ENCODE assay signal across 8 mouse cellular contexts in genomic region chr9:19621843-19622822, GRCm38 (mm10). TPM values are rescaled to one million over a fixed set of nuclear protein-coding genes. Genes with fewer than 3 reads are reported as not detected.
DNase-seq lines count a peak whose midpoint lies in the region; ATAC-seq lines count a peak whose summit lies in the region.

TSS of gene Zfp317 (plus strand) at chr9:19622102.

- no peaks in the 10 kb centered on the region for H3K27me3 ChIP-seq in hindbrain, embryonic 11.5 days (ENCODE audit: control insufficient read depth, insufficient read depth, low read length)

- ATAC-seq in hindbrain, embryonic 11.5 days (ENCODE audit: low FRiP score) = peak; percentile 97

- peak; percentile 99 for DNase-seq in Muller cell, postnatal 12 days (ENCODE audit: inconsistent ontology term)
- DNase-seq in cerebellum, adult 9-11 months = peak; percentile 95
- peak; percentile 98 for DNase-seq in frontal cortex, adult 2 months (ENCODE audit: extremely low spot score in 1 of 2, low spot score in 1 of 2)
- peak; percentile 91 for DNase-seq in hindbrain, embryonic 11.5 days (ENCODE audit: low spot score)
- DNase-seq in layer of hippocampus, postnatal 10 days (ENCODE audit: low spot score in 2 of 2) = peak; percentile 82 to 85
- peak; percentile 96 for DNase-seq in lung, postnatal 10 days
- DNase-seq in ovary, postnatal 36 days (ENCODE audit: low spot score) = peak; percentile 79
- peak; percentile 85 for DNase-seq in thymus, postnatal 25 days

- peak within 1 kb of the TSS; percentile 61 for H3K4me3 ChIP-seq in hindbrain, embryonic 11.5 days (ENCODE audit: low read depth, low read length)

- H3K36me3 ChIP-seq in hindbrain, embryonic 11.5 days (ENCODE audit: control insufficient read depth, insufficient read depth, low read length) = no peaks in the 10 kb centered on the region

- peak within 1 kb of the TSS; percentile 18; the same call in 1 of the 2 replicates for H3K4me2 ChIP-seq in hindbrain, embryonic 11.5 days (replicated peaks; ENCODE audit: low read depth, low read length)

- peak within 1 kb of the TSS; percentile 42 for H3K9ac ChIP-seq in hindbrain, embryonic 11.5 days (ENCODE audit: low read depth, low read length)

- no peaks in the 10 kb centered on the region for H3K9me3 ChIP-seq in hindbrain, embryonic 11.5 days (ENCODE audit: control insufficient read depth, low read length)

- peak within 1 kb of the TSS; percentile 61 for H3K27ac ChIP-seq in hindbrain, embryonic 11.5 days (ENCODE audit: low read depth, low read length)

- WGBS in hindbrain, embryonic 11.5 days = 2% methylated on average over 35 of the region's 35 CpGs

- no peaks in the 10 kb centered on the region for H3K4me1 ChIP-seq in hindbrain, embryonic 11.5 days (replicated peaks; ENCODE audit: control insufficient read depth, insufficient read depth, low read length)

RNA-seq across cellular contexts. Expression of gene Zfp317, which starts in this region (rescaled TPM):
- 21.5 and 25.5 TPM in 2 replicates for polyA plus RNA-seq in frontal cortex, adult 2 months (2012; rRNA removed)
- polyA plus RNA-seq in hindbrain, embryonic 11.5 days (2014; fragmentation: Nextera tagmentation; extraction: Ambion mirVana) = 41.7 and 43.6 TPM in 2 replicates
- total RNA-seq in layer of hippocampus, postnatal 10 days (2021) = 10 to 100 TPM; 22.9 to 24.6 TPM

Comparison
In these comparisons a context has a peak if more than half of its experiments do, and no peak if none do; other contexts are left out.
1. Peak in every context shown above with its lines: DNase-seq, ATAC-seq, H3K4me3 ChIP-seq and H3K27ac ChIP-seq.